Mouse (Mus musculus) liver, postnatal 0 days (tissue): ENCODE results near the gene Fthl17d.
"Not testable (repeated sequence)": the region's sequence is repeated elsewhere in the genome, so short reads cannot be mapped to it uniquely, and the experiment has no call there.

Experiments
- CTCF ChIP-seq: sonication (generic); IDR thresholded peaks from 2 replicates; pipeline ENCODE4 v1.5.1; 2016; ENCODE audit warnings: antibody characterized with exemption, low read depth
- EP300 ChIP-seq: IDR thresholded peaks from 2 replicates; pipeline ENCODE4 v1.6.1; 2016; ENCODE audit warnings: antibody characterized with exemption, low read depth, mild to moderate bottlenecking

DNA sequence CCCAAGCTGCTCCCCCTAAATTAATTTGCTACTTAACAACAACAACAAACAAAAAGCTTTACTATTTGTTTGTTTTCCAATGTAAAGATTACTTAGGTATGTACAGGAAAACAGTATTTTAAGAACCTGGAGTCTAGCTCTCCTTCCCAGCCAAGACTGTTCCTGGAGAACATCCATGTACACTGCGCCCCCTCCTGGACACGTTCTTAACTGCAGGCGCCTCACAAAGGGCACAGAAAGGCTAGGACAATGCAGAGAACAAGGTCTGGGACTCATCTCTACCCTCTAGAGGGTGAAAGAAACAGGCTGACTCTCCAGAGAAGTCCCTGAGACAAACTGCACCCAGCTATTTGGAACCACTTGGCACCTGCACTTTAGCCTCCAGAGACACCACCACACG lies 21.9 kb downstream of the Fthl17d start:
- 0 out of 2 replicates have a peak, but pooled peaks have one; percentile 14 for TF ChIP-seq CTCF
- TF ChIP-seq EP300 = not testable (repeated sequence)
